Mouse (Mus musculus): ENCODE data around the gene Erbb3.
A peak's percentile ranks its signal among the peaks of the same experiment; 100 is the strongest.

Gene Erbb3

GRCm38 (mm10) chr10:128612433-128613153 lies 23.1 kb upstream of the Erbb3 start:
- peak; percentile 76 for DNase-seq (ENCODE audit: low spot score)

GRCm38 (mm10) chr10:128606483-128606882 lies 17.0 kb upstream of the Erbb3 start:
- DNase-seq (ENCODE audit: low spot score) = no peak

- DNase-seq (ENCODE audit: low spot score) = no peak
Observed at GRCm38 (mm10) chr10:128602470-128603128, 13.1 kb upstream of the Erbb3 start.

GRCm38 (mm10) chr10:128601499-128601898 lies 12.0 kb upstream of the Erbb3 start:
- no peak for DNase-seq (ENCODE audit: low spot score)

- no peak for DNase-seq (ENCODE audit: low spot score)
Observed at GRCm38 (mm10) chr10:128598476-128598875, 9.0 kb upstream of the Erbb3 start.

GRCm38 (mm10) chr10:128592797-128593196 lies 3.3 kb upstream of the Erbb3 start:
- no peak for DNase-seq (ENCODE audit: low spot score)

- DNase-seq (ENCODE audit: low spot score) = no peak
Observed at GRCm38 (mm10) chr10:128591436-128591835, 2.0 kb upstream of the Erbb3 start.

GRCm38 (mm10) chr10:128590193-128590690 lies 790 bp upstream of the Erbb3 start:
- peak; percentile 73 for DNase-seq (ENCODE audit: low spot score)

- DNase-seq (ENCODE audit: low spot score) = no peak
Observed at GRCm38 (mm10) chr10:128588775-128589463, 533 bp downstream of the Erbb3 start.

- no peak for DNase-seq (ENCODE audit: low spot score)
Observed at GRCm38 (mm10) chr10:128588136-128588535, 1.3 kb downstream of the Erbb3 start.

GRCm38 (mm10) chr10:128587697-128588096 lies 1.8 kb downstream of the Erbb3 start:
- DNase-seq (ENCODE audit: low spot score) = no peak

GRCm38 (mm10) chr10:128587120-128587519 lies 2.3 kb downstream of the Erbb3 start:
- no peak for DNase-seq (ENCODE audit: low spot score)

GRCm38 (mm10) chr10:128586546-128586945 lies 2.9 kb downstream of the Erbb3 start:
- no peak for DNase-seq (ENCODE audit: low spot score)

- peak; percentile 88 for DNase-seq (ENCODE audit: low spot score)
Observed at GRCm38 (mm10) chr10:128584386-128584785, 5.1 kb downstream of the Erbb3 start.

GRCm38 (mm10) chr10:128583644-128584043 lies 5.8 kb downstream of the Erbb3 start:
- peak; percentile 73 for DNase-seq (ENCODE audit: low spot score)

- DNase-seq (ENCODE audit: low spot score) = no peak
Observed at GRCm38 (mm10) chr10:128579731-128580130, 9.7 kb downstream of the Erbb3 start.

GRCm38 (mm10) chr10:128579298-128579697 lies 10.2 kb downstream of the Erbb3 start:
- no peak for DNase-seq (ENCODE audit: low spot score)

- no peak for DNase-seq (ENCODE audit: low spot score)
Observed at GRCm38 (mm10) chr10:128578330-128578729, 11.1 kb downstream of the Erbb3 start.

GRCm38 (mm10) chr10:128575063-128575462 lies 14.4 kb downstream of the Erbb3 start:
- no peak for DNase-seq (ENCODE audit: low spot score)

- DNase-seq (ENCODE audit: low spot score) = peak; percentile 98
Observed at GRCm38 (mm10) chr10:128565788-128566531, 23.5 kb downstream of the Erbb3 start, which contains the start of gene Pa2g4. TSS of gene Pa2g4 (minus strand) at chr10:128565987.

- DNase-seq (ENCODE audit: low spot score) = peak; percentile 24
Observed at GRCm38 (mm10) chr10:128565206-128565787, 24.2 kb downstream of the Erbb3 start.

GRCm38 (mm10) chr10:128563544-128563943 lies 25.9 kb downstream of the Erbb3 start:
- DNase-seq (ENCODE audit: low spot score) = no peak
